ENCODE assay signal across 18 mouse cellular contexts in genomic region chr5:64632171-64632570, GRCm38 (mm10).
DNase-seq lines count a peak whose midpoint lies in the region.
"Had no signal": no experiment of that assay in that cellular context is flagged by ENCODE, and none has a peak within 500 bp of the region (broad histone marks: within the 10 kb centered on the region; RNA-seq: fewer than 3 reads in every experiment).

No protein-coding gene starts in this region.

- DNase-seq in NIH3T3 (ENCODE audit: low read depth) (peak; percentile 19), ZHBTc4 (ENCODE audit: low read depth, low spot score) (peak; percentile 15)
- DNase-seq in c-Kit-positive CD71-positive TER-119-positive erythroid progenitor cells, embryonic 14.5 days (ENCODE audit: low spot score) = peak; percentile 25
- DNase-seq in layer of hippocampus, postnatal 25 days (ENCODE audit: extremely low spot score in 1 of 2, low spot score in 1 of 2) = no peak
- no peak for DNase-seq in ovary, adult 18-20 months (ENCODE audit: low spot score)
- no peak for DNase-seq in thymus, postnatal 25 days
- DNase-seq: adrenal gland, postnatal 10 days; adrenal gland, postnatal 36 days; B cell, adult 2 months; cerebellum, adult 18-20 months; cerebellum, adult 9-10 months; cerebellum, postnatal 14 days; forebrain, postnatal 0 days; gastrocnemius, adult 2 months; gastrocnemius, postnatal 14 days; heart, postnatal 10 days; heart, postnatal 36 days; kidney, adult 11 months had no signal

Comparison
In these comparisons a context has a peak if more than half of its experiments do, and no peak if none do; other contexts are left out.
1. DNase-seq: peak in NIH3T3 (single experiment), ZHBTc4 (single experiment) and c-Kit-positive CD71-positive TER-119-positive erythroid progenitor cells, embryonic 14.5 days (single experiment); none in layer of hippocampus, postnatal 25 days (0 of 2), ovary, adult 18-20 months (single experiment) and thymus, postnatal 25 days (single experiment).